In genomic region chr2:21046503-21047116, GRCm38 (mm10) we compare ENCODE assay signal across 17 mouse cellular contexts.
DNase-seq lines count a peak whose midpoint lies in the region; ATAC-seq lines count a peak whose summit lies in the region.
"Had no signal": no experiment of that assay in that cellular context is flagged by ENCODE, and none has a peak within 500 bp of the region (broad histone marks: within the 10 kb centered on the region; RNA-seq: fewer than 3 reads in every experiment).

No protein-coding gene starts in this region.

- 55% methylated on average over 9 of the region's 9 CpGs for WGBS in midbrain, embryonic 10.5 days
- WGBS in midbrain, embryonic 15.5 days: 22% methylated on average over 9 of the region's 9 CpGs
- 36% methylated on average over 9 of the region's 9 CpGs for WGBS in hindbrain, embryonic 12.5 days
- WGBS in neural tube, embryonic 13.5 days: 30% methylated on average over 9 of the region's 9 CpGs

- H3K27ac ChIP-seq in midbrain, embryonic 10.5 days (replicated peaks): peak overlapping the region; percentile 69
- H3K27ac ChIP-seq in midbrain, embryonic 15.5 days: no peak overlapping the region
- peak overlapping the region; percentile 66 for H3K27ac ChIP-seq in hindbrain, embryonic 12.5 days
- H3K27ac ChIP-seq in neural tube, embryonic 13.5 days (replicated peaks): 0 out of 2 replicates have a peak overlapping the region, but pooled peaks have one; percentile 14
- H3K27ac ChIP-seq: embryonic facial prominence, embryonic 15.5 days had no signal

- peak; percentile 19 for DNase-seq in embryo, embryonic 11 days
- no peak for DNase-seq in embryo, embryonic 9.5 days (ENCODE audit: extremely low spot score)
- DNase-seq in midbrain, embryonic 10.5 days (ENCODE audit: low spot score): peak; percentile 23
- no peak for DNase-seq in left cerebral cortex, adult 9 months (ENCODE audit: low spot score in 2 of 2)
- DNase-seq: adrenal gland, adult 2 months; gastrocnemius, postnatal 14 days; kidney, adult 11 months; kidney, postnatal 14 days; layer of hippocampus, adult 9-11 months; liver; lung, adult 2 months; lung, postnatal 4 days; right cerebral cortex, postnatal 14 days had no signal

- H3K27me3 ChIP-seq in midbrain, embryonic 10.5 days (ENCODE audit: low read depth, poor library complexity, severe bottlenecking): no peaks in the 10 kb centered on the region
- no peaks in the 10 kb centered on the region for H3K27me3 ChIP-seq in midbrain, embryonic 15.5 days (replicated peaks)
- H3K27me3 ChIP-seq in hindbrain, embryonic 12.5 days: no peaks in the 10 kb centered on the region
- no peaks in the 10 kb centered on the region for H3K27me3 ChIP-seq in neural tube, embryonic 13.5 days
- H3K27me3 ChIP-seq: embryonic facial prominence, embryonic 15.5 days had no signal

- no peak overlapping the region for H3K4me3 ChIP-seq in midbrain, embryonic 10.5 days
- no peak overlapping the region for H3K4me3 ChIP-seq in midbrain, embryonic 15.5 days
- H3K4me3 ChIP-seq in hindbrain, embryonic 12.5 days: no peak overlapping the region
- H3K4me3 ChIP-seq in neural tube, embryonic 13.5 days: no peak overlapping the region
- H3K4me3 ChIP-seq: embryonic facial prominence, embryonic 15.5 days had no signal

- H3K9ac ChIP-seq in midbrain, embryonic 15.5 days: no peak overlapping the region
- H3K9ac ChIP-seq in hindbrain, embryonic 12.5 days: no peak overlapping the region
- no peak overlapping the region for H3K9ac ChIP-seq in neural tube, embryonic 13.5 days
- H3K9ac ChIP-seq: embryonic facial prominence, embryonic 15.5 days had no signal

- no peaks in the 10 kb centered on the region for H3K36me3 ChIP-seq in midbrain, embryonic 10.5 days
- no peaks in the 10 kb centered on the region for H3K36me3 ChIP-seq in midbrain, embryonic 15.5 days (replicated peaks)
- H3K36me3 ChIP-seq in hindbrain, embryonic 12.5 days: no peaks in the 10 kb centered on the region
- H3K36me3 ChIP-seq in neural tube, embryonic 13.5 days: no peaks in the 10 kb centered on the region
- H3K36me3 ChIP-seq: embryonic facial prominence, embryonic 15.5 days had no signal

- peaks cover 34% of the 10 kb centered on the region for H3K4me1 ChIP-seq in midbrain, embryonic 10.5 days
- peaks cover 13% of the 10 kb centered on the region for H3K4me1 ChIP-seq in midbrain, embryonic 15.5 days
- peaks cover 31% of the 10 kb centered on the region for H3K4me1 ChIP-seq in hindbrain, embryonic 12.5 days
- H3K4me1 ChIP-seq in neural tube, embryonic 13.5 days (replicated peaks): peaks cover 30% of the 10 kb centered on the region
- H3K4me1 ChIP-seq: embryonic facial prominence, embryonic 15.5 days had no signal

- ATAC-seq in midbrain, embryonic 15.5 days (replicated peaks): no peak
- ATAC-seq in hindbrain, embryonic 12.5 days (ENCODE audit: low FRiP score): peak; percentile 19; the same call in 1 of the 2 replicates
- peak; percentile 28; the same call in 1 of the 2 replicates for ATAC-seq in neural tube, embryonic 13.5 days (ENCODE audit: low read depth)

- no peaks in the 10 kb centered on the region for H3K9me3 ChIP-seq in midbrain, embryonic 10.5 days (replicated peaks)
- no peaks in the 10 kb centered on the region for H3K9me3 ChIP-seq in midbrain, embryonic 15.5 days
- no peaks in the 10 kb centered on the region for H3K9me3 ChIP-seq in hindbrain, embryonic 12.5 days (replicated peaks)
- H3K9me3 ChIP-seq in neural tube, embryonic 13.5 days: no peaks in the 10 kb centered on the region
- H3K9me3 ChIP-seq: embryonic facial prominence, embryonic 15.5 days had no signal

- no peak overlapping the region for H3K4me2 ChIP-seq in midbrain, embryonic 15.5 days
- H3K4me2 ChIP-seq in hindbrain, embryonic 12.5 days (replicated peaks): no peak overlapping the region
- H3K4me2 ChIP-seq in neural tube, embryonic 13.5 days: no peak overlapping the region
- H3K4me2 ChIP-seq: embryonic facial prominence, embryonic 15.5 days had no signal

Comparison
In these comparisons a context has a peak if more than half of its experiments do, and no peak if none do; other contexts are left out.
1. DNase-seq: peak in embryo, embryonic 11 days (single experiment) and midbrain, embryonic 10.5 days (single experiment); none in embryo, embryonic 9.5 days (single experiment) and left cerebral cortex, adult 9 months (0 of 2).